Mouse (Mus musculus) inflammation-experienced regulatory T-cells, adult 6 months (primary cell): ENCODE results near the gene Car10. TPM values are rescaled to one million over a fixed set of nuclear protein-coding genes. Genes with fewer than 3 reads are reported as not detected.
"Not testable (repeated sequence)": the region's sequence is repeated elsewhere in the genome, so short reads cannot be mapped to it uniquely, and the experiment has no call there.

Source experiments
- ATAC-seq: one replicate; pipeline ENCODE4 v1.8.0; 2017
- polyA plus RNA-seq, 3 experiments: library from polyadenylated mRNA; unstranded; fragments of 100-300 nt; shearing (Covaris generic); gene quantifications; one replicate each; pipeline ENCODE4 v1.2.1; 2017

Car10 gene
- polyA plus RNA-seq, 3 experiments from 2014 or later = 0.16 to 0.17 TPM; not detected in 1

DNA sequence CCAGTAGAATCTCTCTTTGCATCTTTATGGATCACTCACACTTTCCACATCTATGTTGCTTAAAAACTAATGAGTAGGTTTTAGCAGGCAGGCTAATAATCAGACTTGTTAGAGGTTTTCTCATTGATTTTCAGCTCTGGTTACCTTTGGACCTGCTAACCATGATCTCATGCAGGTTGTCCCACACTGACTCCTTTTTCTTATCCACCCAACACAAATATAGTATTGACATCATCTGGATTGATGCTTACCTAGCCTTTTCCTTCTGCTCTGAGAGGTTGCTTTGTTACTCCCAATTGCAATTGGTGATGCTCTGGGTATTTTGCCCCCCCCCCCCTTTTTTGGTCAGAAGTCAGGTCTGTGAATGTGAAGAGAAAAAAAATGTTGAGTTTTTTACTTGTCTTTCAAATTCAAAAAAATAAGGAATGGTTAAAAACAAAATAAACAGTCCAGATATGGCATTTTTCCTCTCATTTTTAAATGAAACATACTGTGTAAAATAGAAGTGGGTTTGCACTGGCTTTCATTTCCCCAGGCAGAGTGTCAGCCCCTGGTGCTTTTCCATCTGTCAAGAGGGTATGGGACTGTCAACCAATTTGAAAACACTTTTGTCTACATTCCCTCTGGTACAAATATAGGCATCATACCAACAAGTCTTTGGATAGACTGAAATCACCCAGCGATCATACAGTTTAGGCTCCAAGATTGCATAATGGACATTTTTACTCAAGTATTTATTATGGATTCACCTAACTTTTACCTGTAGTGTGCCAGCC is 75.9 kb downstream of the Car10 start:
- no peak for ATAC-seq

DNA sequence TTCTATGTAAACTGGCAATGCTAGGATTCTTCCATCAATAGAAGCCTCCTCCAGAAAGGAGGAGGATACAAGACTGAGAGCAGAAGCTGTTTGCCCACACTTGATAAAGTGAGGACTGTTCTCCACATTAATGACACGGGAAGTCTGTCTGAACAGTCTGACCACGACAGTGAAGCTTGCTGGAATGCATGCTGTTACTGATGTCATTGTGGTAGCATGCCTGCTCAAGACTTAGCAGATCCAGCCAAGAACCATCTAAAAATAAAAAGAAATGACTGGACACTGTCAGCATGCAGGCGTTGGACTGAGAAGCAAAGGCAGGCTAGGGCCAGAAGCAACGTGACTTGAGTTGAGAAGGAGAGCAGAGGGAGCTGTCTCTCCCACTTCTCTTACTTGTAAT is 87.6 kb downstream of the Car10 start:
- ATAC-seq = no peak

DNA sequence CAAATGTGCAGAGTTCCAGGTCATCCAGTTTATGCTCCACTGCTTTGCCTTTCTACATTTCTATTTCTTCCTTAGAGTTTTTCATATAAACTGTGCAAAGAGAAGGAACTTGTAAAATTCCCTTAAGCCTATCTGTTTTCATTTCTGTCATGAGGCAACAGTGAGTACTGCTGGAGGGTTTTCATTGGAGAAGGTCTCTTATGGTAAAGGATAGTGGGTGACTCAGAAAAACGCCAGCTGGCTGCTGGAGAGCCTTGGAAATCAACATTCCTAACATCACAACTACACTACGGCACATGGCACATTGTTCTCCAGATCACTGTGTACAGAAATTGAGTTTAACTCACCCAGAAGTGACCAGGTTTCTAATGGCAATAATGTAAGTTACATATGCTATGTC is 88.3 kb downstream of the Car10 start:
- no peak for ATAC-seq

DNA sequence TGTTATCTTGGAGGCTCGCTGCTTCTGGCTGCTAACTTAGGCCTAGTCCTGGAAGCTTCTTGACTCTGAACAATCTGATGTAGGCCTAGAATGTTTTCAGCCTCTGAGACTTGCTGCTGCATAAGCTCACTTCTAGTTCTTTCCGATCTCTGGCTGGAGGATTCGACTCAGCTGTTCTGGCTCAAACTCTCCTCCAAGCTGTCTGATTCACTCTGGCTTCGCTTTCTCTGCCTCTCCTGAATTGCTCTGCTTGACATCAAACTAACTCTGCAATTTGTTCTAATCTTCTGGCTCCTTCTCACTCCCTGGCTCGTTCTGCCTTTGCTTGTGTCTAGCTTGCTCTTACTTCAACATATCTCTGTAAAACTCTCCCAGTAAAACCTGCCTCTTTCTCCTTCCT is 90.8 kb downstream of the Car10 start:
- no peak for ATAC-seq

DNA sequence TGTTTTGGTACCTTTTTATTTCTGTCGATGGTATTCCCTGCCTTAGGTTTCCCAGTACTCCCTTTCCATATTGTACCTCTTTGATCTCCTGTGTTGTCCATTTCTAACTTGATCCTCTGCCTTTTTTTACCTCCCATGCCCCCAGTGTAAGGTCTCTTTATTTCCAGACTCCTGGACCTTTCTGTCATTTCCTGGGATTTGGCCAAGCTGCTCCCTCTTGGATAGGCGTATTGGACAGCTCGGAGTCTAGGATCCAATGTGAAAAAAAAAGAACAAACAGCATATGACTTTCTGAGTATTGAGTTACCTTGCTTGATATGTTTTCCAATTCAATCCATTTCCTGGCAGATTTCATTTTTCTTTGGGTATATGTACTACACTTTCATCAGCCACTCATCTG is 102.2 kb downstream of the Car10 start:
- no peak for ATAC-seq

DNA sequence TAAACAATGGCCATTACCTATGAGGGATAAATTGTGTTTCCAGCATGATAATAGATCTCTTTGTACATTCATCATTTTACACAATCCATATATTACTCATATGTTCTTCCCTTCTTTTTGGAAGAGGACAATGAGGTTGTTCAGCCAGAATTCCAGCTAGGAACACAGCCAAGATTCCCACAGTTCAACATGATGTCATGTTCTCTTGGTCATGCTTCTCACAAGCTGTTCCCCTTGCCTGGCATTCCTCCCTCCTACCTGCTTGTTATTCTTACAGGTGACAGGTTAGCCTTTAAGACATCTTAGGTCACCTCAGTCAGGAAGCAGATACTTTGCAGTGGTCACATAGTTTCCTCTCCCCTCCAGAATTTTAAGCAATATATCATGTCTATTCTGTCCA is 119.6 kb downstream of the Car10 start:
- ATAC-seq = no peak

DNA sequence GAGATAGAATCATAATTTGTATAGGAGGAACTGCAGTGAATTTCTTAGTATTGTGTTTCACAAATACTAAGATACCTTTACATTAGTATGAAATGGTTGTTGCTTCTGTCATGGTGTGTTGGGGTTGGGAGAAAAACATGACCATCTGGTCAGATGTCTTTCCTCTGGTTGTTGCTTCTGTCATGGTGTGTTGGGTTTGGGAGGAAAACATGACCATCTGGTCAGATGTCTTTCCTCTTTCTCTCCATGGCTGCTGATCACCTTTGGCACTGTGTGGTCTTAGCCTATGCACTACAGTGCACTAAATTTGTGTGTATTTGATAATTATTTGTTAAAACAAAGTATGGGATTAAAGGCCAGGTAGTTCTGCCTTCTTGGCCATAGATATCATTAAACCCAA is 132.2 kb downstream of the Car10 start:
- no peak for ATAC-seq

DNA sequence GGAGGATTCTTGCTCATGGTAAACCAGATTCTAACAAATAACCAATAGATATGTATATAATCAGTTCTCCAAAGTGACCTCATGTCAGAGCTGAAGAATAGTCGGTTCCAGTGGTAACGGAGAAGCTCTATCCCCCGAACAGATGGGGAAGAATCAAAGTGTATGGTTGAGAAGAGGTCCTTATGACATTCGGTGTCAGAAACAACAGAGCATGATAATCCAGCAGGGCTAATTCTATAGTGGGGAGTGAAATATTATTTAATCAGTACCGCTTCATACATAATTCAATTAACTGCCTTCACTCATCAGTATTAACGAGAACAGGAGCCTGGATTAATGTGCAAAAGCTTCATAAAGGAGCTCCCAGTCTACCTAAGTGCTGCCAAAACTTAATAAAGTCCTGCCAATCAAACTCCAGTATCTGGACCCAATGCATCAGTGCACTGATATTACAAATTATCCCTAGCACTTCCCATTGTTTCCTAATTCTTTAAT is 152.0 kb downstream of the Car10 start:
- no peak for ATAC-seq

DNA sequence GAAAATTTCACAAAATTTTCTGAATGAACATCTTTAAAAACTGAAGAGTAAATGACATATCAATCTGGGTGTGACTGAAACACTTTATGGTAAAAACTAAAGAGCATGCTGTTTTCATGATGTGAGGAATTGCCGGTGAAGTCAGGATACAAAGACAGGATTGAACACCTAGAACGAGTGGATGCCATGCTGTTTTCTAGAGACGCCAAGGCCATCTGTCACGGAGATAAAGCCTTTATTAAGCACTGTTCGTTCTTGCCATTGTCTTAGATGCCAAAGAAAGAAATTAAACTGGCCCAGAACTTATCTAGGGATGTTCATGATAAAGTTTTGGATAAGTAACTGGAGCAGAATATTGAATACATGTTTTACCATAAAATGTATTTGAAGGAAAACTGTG is 153.9 kb downstream of the Car10 start:
- ATAC-seq = no peak

DNA sequence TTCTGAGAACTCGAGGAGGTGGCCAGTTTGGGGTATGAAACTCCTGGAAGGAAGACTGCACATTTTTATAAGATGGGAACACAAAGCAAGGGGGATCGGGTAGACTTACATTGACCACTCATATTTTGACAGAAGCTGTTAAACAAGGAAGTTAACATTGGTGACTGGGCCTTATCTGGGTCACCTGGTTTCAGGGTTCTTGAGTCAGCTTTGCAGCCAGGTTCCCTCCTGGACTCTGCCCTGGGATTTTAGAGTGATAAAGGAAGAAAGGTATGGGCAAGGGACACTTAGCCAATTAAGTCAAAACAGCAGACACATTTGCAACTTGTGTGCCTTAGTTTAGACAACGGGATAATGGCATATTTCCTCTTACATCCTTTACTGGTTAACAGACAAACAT is 166.2 kb downstream of the Car10 start:
- no peak for ATAC-seq

DNA sequence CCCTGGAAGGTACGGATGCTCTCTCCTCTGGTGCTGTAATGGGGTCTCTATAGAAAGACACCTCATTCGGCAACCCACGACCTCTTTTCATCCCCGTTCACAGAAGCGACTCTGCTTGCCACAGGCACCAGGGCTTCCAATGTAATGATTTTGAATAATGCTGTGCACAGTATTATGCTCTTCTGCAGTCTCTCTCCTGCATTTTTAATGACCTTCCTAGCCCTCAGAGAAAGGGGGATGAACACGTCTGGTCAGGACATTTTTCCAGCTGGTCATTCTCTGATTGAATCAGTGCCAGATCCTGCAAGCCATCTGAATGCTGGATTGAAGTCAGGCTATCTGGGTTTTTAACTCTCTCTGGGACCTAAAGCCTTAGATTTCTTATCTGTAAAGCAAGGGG is 174.2 kb downstream of the Car10 start:
- ATAC-seq = no peak

DNA sequence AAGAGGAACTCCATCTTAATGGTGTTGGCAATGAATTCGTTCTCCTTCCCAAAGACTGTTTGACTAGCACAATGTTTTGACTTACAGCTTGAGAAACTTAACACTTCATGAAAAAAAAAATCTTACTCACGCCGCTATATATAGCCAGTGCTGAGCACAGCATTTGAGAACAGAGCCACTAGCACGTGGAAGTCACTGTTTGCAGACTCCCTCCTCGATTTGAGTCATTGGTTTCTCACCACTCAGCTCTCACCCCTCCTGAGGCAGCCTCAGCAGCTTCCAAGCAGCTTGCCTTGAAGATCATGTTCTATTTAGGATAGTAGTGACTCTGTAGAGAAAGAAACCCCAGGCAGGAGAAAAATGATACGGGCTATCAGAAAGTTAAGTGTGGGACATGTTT is 176.1 kb downstream of the Car10 start:
- no peak for ATAC-seq

DNA sequence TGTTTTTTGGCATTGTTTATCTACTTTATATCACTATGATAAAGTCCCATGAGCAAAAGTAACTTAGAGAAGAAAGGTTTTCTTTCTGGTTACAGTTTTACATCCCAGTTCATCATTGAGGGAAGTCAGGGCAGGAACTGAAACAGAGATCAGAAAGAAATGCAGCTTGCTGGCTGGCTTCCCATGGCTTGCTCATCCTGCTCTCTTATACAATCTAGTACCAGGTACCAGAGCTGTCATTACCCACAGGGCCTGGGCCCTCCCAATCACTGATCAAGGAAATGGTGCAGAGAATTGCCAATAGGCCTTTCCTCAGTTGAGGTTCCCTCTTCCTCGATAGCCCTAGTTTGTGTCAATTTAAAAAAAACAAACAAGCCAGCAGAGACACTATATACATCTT is 195.8 kb downstream of the Car10 start:
- ATAC-seq = no peak

DNA sequence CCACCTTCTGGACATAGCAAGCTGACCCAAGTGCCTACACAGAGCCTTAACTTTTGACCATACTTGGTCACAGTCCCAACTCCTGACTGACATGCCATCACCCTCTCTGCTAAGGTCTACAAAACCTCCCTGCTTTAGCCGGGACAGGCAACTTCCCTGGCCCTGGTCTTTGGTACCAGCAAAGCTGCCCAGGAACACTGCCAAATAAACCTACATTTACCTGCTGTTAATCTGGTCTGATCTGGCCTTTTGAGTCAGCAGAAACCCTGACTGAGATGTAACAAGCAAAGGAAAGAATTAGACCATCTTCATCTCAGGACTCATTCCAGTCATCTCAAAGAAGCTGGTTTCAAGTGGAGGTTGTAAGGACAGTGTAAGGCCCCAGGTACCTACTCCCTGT is 212.2 kb downstream of the Car10 start:
- ATAC-seq = no peak

DNA sequence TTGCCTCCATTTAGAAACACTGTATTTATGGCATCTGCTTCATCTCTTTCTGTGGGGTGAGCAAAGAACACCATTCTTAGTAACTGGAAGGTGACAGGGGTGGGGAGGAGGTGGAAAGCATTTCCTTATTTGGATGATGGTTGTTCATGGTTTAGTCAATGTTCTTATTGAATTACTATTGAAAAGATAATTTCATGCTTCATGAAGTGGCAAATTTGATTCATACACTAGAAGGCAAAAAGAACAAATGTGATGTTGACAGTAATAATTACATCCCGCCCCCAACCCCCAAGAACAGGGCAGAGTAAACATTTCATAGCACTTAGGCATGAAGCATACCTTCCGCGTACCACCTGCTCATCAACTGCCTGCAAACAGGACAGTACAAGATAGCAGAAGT is 239.9 kb downstream of the Car10 start:
- no peak for ATAC-seq

DNA sequence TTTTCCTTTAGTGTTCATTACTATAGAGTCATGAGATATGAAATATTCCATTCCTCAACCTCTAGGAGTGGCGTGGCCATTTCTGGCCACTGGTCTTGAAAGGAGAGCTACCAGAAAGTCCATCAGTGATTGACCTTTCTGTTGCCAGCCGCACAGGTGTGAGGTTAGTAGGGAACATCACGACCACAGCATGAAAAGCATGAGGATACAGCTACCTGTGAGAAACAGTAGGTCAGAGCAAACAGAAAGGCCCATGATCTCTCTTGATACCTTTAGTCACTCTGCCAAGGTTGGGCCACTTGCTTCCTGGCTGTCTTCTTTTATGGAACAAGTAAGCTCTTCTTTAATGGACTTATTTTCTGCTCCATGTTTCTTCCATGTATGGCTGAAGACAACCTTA is 246.1 kb downstream of the Car10 start:
- no peak for ATAC-seq

DNA sequence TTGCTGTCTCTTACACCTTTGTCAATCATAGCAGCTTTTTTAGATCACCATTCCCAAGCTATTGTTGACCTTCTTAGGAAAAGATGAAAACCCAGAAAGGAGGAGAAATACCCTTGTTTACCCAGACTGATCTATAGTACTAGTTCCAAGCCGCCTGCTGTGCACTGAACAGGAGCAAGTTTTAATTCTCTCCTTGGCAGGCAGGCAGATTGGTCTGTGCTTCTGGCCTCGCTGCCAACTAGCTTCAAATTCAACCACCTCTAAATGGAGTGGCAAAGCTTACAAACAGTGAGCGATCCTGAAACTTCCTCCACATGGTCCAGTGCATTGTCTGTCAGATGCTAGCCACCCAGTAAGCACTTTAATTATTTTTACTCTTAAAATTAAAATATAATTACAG is 247.0 kb downstream of the Car10 start:
- ATAC-seq = no peak

DNA sequence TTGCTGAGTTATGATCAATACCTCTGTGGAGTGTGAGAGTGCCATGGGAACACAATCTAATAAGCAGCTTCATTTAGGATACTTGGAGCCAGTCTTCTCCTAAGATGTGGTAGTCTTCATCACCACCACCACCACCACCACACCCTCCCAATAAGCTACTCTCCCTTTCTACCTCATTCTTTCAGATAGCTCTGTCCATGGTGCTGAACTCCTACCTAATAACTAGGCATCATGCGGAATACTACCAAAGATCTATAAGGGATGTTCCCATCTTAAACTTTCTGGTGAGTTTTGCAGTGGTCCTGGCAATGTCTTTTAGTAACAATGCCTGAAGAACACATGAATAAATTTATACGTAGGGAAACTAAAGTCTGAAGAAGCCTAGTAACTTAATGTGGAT is 263.7 kb downstream of the Car10 start:
- ATAC-seq = no peak

DNA sequence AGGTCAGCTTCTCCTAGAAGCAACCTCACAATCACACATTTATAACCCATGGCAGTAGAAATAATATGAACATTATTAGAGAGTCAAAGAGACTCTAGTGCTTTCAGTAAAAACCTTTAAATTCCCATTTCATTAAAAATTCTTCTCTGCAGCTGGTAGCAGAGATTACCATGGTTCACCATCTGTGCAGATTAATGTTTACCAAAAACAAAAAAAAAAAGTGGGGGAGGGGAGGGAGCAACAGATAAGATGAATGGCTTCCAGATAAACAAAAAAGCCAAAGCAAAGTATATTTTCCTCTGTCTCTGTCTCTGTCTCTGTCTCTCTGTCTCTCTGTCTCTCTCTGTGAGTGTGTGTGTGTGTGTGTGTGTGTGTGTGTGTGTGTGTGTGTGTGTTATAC is 266.3 kb downstream of the Car10 start:
- ATAC-seq = no peak

DNA sequence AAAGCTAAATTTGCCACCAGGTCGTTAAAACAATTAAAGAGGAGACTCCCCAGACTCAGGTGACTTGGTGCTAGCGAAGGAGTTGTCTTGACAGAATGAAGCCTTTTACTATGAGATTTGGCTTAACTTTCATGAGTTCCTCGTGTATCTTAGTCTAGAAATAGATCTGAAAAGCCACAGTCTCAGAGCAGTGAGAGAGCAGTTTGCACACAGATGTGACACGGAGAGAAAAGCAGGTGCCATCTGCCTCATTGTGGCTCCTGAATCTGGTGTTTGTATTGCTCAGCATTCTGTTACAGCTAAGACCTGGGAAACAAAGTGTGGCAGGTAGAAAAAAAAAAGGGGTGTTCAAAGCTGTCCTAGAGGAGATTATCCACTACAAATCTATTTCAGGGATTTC is 269.4 kb downstream of the Car10 start:
- no peak for ATAC-seq

DNA sequence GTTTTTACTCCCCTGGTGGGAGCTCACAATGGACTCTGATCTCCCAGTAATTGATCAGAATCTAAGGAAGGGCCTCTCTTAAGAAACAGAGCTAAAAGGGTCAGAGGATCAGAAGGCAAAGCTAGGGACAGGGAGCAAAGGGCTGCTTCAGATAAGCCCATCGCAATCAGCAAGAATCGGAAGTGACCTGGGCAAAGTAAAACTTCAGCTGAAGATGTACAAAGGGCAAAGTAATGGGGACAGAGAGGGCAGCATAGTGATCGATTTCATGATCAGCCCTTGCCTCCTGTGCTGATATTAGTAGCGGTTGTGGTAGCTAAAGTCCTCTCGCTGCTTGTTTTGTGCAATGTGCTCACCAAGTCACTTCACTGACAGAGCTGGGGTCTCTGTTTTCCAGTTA is 269.9 kb downstream of the Car10 start:
- no peak for ATAC-seq

DNA sequence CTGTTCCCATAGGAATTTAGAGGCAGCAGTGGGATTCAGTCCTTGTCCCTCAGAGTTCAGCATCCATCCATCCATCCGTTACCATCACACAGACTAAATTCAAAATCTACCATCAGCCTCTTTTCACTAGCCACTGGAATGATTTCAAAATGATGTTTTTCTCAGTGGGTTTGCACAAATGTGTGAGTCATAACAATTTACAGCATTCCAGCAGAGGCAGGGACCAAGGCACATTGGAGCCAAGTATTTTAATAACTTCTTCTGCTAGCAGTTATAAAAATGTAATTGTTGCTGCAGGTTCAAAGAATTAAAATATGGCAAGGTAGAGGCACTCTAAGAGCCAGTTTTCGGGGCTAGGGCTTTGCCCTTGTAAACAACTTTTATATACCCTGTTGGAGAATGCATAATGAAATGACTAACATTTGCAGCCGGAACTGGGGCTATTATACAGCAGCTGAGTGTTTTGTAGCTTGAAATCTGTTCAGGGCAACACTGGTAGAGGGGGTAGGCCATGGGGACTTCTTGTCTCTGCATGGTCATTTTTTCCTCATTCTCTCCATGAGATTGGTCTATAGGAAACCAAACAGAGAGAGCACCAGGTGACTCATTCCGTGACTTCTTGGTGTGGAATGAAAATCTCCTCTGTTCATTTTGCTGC is 276.0 kb downstream of the Car10 start:
- no peak for ATAC-seq

DNA sequence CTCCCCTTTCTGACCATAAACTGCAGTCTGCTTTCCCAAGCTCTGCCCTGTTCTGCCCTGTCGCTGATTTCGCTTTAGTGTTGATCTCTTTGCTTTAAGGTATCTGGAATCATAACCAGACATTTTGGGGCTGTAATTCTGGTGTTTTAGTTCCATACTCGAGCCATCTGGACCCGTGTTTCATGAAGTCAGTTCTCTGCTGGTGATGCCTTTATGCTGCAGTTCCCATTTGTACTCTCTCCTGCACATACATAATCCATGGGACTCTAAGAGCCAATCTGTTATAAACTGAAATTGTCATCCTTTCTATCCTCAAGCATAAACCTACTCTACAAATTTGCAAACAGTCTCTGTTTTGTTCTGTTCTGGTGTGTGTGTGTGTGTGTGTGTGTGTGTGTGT is 293.3 kb downstream of the Car10 start:
- ATAC-seq = no peak

DNA sequence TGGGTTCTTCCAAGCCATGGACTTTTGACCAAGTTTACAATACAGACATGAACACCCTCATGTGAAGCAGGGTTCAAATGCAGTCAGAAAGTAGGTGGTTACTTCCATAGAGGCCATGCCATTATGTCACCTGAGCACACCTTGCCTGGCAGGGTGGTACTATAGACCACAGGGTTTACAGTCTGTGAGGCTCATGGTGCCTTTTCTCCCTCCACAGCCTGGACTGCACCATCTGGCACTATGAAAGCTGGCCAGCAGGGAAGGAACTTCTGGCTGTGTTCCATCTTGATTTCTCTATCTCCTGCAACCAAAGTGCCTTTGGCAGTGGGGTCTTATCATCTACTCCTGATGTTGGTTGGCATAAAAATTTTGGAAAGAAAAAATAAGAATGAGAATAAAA is 295.5 kb downstream of the Car10 start:
- ATAC-seq = not testable (repeated sequence)

DNA sequence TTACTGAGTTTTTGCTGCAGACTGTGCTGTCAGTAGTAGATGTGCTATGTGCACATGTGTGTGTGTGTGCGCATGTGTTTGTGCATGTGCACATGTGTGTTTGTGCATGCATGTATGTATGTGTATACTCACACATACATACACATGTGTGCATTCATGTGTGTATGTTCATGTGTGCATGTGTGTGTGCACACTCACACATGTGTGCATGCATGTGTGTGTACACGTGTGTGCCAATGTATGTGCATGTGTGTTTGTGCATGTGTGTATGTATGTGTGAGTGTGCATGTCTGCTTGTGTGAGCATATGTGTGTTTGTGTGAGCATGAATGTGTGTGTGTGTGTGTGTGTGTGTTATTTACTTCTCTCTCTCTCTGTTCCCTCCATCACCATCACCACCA is 298.5 kb downstream of the Car10 start:
- ATAC-seq = no peak
